Mouse (Mus musculus) mouse trophoblast stem cell (cell line): ENCODE measurements around the gene Atp5j2.
"Not testable (repeated sequence)": the region's sequence is repeated elsewhere in the genome, so short reads cannot be mapped to it uniquely, and the experiment has no call there.

ENCODE experiments used
- in situ Hi-C, 2 experiments: fragments of 300-500 bp; cut with MseI, MboI; formaldehyde crosslinking; loops; 2 replicates in 1 of 2; 3 replicates in 1 of 2; pipeline ENCODE4 v1.15.1; 2025

Gene Atp5j2

GRCm38 (mm10) chr5:145191962-145192361 is at the start of gene Atp5j2:
Gene Atp5j2, minus strand, starts transcription at chr5:145192062.
- in situ Hi-C loops, result no loop called here

- in situ Hi-C loops, result no loop called here
These were observed 42.8 kb upstream of the Atp5j2 start for GRCm38 (mm10) chr5:145234636-145235035.

GRCm38 (mm10) chr5:145231893-145232411 is 40.1 kb upstream of the Atp5j2 start:
- in situ Hi-C loops, result no loop called here

- in situ Hi-C loops, result no loop called here
These were observed 39.6 kb upstream of the Atp5j2 start, which contains the start of gene Zfp655 for GRCm38 (mm10) chr5:145231367-145231871. Gene Zfp655, plus strand, starts transcription at chr5:145231715.

- in situ Hi-C loops, result no loop called here
These were observed 38.8 kb upstream of the Atp5j2 start for GRCm38 (mm10) chr5:145230641-145231040.

GRCm38 (mm10) chr5:145229283-145229682 is 37.4 kb upstream of the Atp5j2 start:
- in situ Hi-C loops, result not testable (repeated sequence)

- in situ Hi-C loops, result no loop called here
These were observed 34.6 kb upstream of the Atp5j2 start for GRCm38 (mm10) chr5:145226453-145226852.

GRCm38 (mm10) chr5:145223395-145223794 is 31.5 kb upstream of the Atp5j2 start:
- in situ Hi-C loops, result no loop called here

GRCm38 (mm10) chr5:145222840-145223239 is 31.0 kb upstream of the Atp5j2 start:
- in situ Hi-C loops, result no loop called here

- in situ Hi-C loops, result loop anchor here in 1 of 2 experiments (10.0 kb wide), 1 partner anchor 145 kb away; no protein-coding TSS in a partner anchor
These were observed 28.1 kb upstream of the Atp5j2 start for GRCm38 (mm10) chr5:145219981-145220380.

- in situ Hi-C loops, result loop anchor here in 1 of 2 experiments (10.0 kb wide), 1 partner anchor 146 kb away; no protein-coding TSS in a partner anchor
These were observed 26.8 kb upstream of the Atp5j2 start for GRCm38 (mm10) chr5:145218671-145219070.

- in situ Hi-C loops, result loop anchor here in 1 of 2 experiments (10.0 kb wide), 1 partner anchor 147 kb away; no protein-coding TSS in a partner anchor
These were observed 26.3 kb upstream of the Atp5j2 start for GRCm38 (mm10) chr5:145218206-145218605.

GRCm38 (mm10) chr5:145217746-145218145 is 25.9 kb upstream of the Atp5j2 start:
- in situ Hi-C loops, result loop anchor here in 1 of 2 experiments (10.0 kb wide), 1 partner anchor 147 kb away; no protein-coding TSS in a partner anchor

- in situ Hi-C loops, result loop anchor here in 1 of 2 experiments (10.0 kb wide), 1 partner anchor 150 kb away; no protein-coding TSS in a partner anchor
These were observed 22.8 kb upstream of the Atp5j2 start for GRCm38 (mm10) chr5:145214679-145215078.

GRCm38 (mm10) chr5:145213505-145213904 is 21.6 kb upstream of the Atp5j2 start:
- in situ Hi-C loops, result loop anchor here in 1 of 2 experiments (10.0 kb wide), 1 partner anchor 151 kb away; no protein-coding TSS in a partner anchor

GRCm38 (mm10) chr5:145212216-145212615 is 20.4 kb upstream of the Atp5j2 start:
- in situ Hi-C loops, result loop anchor here in 1 of 2 experiments (10.0 kb wide), 1 partner anchor 153 kb away; no protein-coding TSS in a partner anchor

GRCm38 (mm10) chr5:145211340-145211739 is 19.5 kb upstream of the Atp5j2 start:
- in situ Hi-C loops, result loop anchor here in 1 of 2 experiments (10.0 kb wide), 1 partner anchor 153 kb away; no protein-coding TSS in a partner anchor

- in situ Hi-C loops, result not testable (repeated sequence)
These were observed 16.5 kb upstream of the Atp5j2 start for GRCm38 (mm10) chr5:145208391-145208790.

- in situ Hi-C loops, result no loop called here
These were observed 16.1 kb upstream of the Atp5j2 start for GRCm38 (mm10) chr5:145207954-145208353.

- in situ Hi-C loops, result no loop called here
These were observed 15.5 kb upstream of the Atp5j2 start for GRCm38 (mm10) chr5:145207385-145207784.

- in situ Hi-C loops, result no loop called here
These were observed 13.2 kb upstream of the Atp5j2 start for GRCm38 (mm10) chr5:145205041-145205440.

GRCm38 (mm10) chr5:145203936-145204691 is 12.3 kb upstream of the Atp5j2 start, which contains the start of gene Zkscan5:
Gene Zkscan5, plus strand, starts transcription at chr5:145204562.
- in situ Hi-C loops, result no loop called here
